Mouse (Mus musculus) MEL (cell line): Measurements from ENCODE around the gene Nubp2. TPM values are rescaled to one million over a fixed set of nuclear protein-coding genes. Genes with fewer than 3 reads are reported as not detected.

Experiments used
- DNase-seq: peaks from one replicate; pipeline ENCODE4 v3.0.0; 2011; ENCODE audit warnings: low read depth, low spot score
- H3K27ac ChIP-seq: 2 replicates; pipeline ENCODE4 v1.5.1; 2012; ENCODE audit warnings: low read depth, mild to moderate bottlenecking, control low read depth, low read length, moderate library complexity; ENCODE audit not compliant: control insufficient read depth
- H3K27me3 ChIP-seq, 2 experiments: fragments of 150-350 bp in 1 of 2; sonication (generic) in 1 of 2; 2 replicates each; pipeline ENCODE4 v1.6.1; 2012; ENCODE audit warnings: low read length in 2 of 2, mild to moderate bottlenecking in 2 of 2, improper control_type of control experiment in 1 of 2, moderate library complexity in 1 of 2; ENCODE audit not compliant: insufficient read depth in 2 of 2, control insufficient read depth in 1 of 2
- H3K36me3 ChIP-seq, 2 experiments: 2 replicates each; pipeline ENCODE4 v1.6.1; 2012 to 2014; ENCODE audit warnings: low read length in 2 of 2, improper control_type of control experiment in 1 of 2, inconsistent platforms in 1 of 2, mild to moderate bottlenecking in 1 of 2; ENCODE audit not compliant: insufficient read depth in 2 of 2, control insufficient read depth in 1 of 2
- H3K4me1 ChIP-seq, 2 experiments: fragments of 150-350 bp in 1 of 2; sonication (generic) in 1 of 2; 2 replicates each; pipeline ENCODE4 v1.6.1; 2012; ENCODE audit warnings: low read length in 2 of 2, improper control_type of control experiment in 1 of 2, mild to moderate bottlenecking in 1 of 2; ENCODE audit not compliant: insufficient read depth in 2 of 2, control insufficient read depth in 1 of 2
- H3K4me3 ChIP-seq, 2 experiments: fragments of 150-350 bp in 1 of 2; sonication (generic) in 1 of 2; 2 replicates each; pipeline ENCODE4 v1.5.1; 2012; ENCODE audit warnings: low read depth in 2 of 2, low read length in 2 of 2, mild to moderate bottlenecking in 2 of 2, moderate library complexity in 2 of 2, control low read depth in 1 of 2, improper control_type of control experiment in 1 of 2; ENCODE audit not compliant: control insufficient read depth in 1 of 2, insufficient read depth in 1 of 2
- H3K79me2 ChIP-seq: 2 replicates; pipeline ENCODE4 v1.6.1; 2012; ENCODE audit warnings: mild to moderate bottlenecking, low read length, moderate library complexity; ENCODE audit not compliant: control insufficient read depth, poor library complexity, insufficient read depth
- H3K9ac ChIP-seq: 2 replicates; pipeline ENCODE4 v1.6.1; 2012; ENCODE audit warnings: low read depth, mild to moderate bottlenecking, control low read depth, low read length, moderate library complexity; ENCODE audit not compliant: control insufficient read depth, poor library complexity, severe bottlenecking
- H3K9me3 ChIP-seq: fragments of 150-350 bp; sonication (generic); replicated peaks from 2 replicates; pipeline ENCODE4 v1.6.1; 2012; ENCODE audit warnings: mild to moderate bottlenecking, low read length, improper control_type of control experiment, moderate library complexity; ENCODE audit not compliant: insufficient read depth
- CHD1 ChIP-seq: IDR thresholded peaks from 2 replicates; pipeline ENCODE4 v1.6.1; 2012; ENCODE audit warnings: low read depth, mild to moderate bottlenecking, inconsistent platforms, low read length, improper control_type of control experiment
- CHD2 ChIP-seq: IDR thresholded peaks from 2 replicates; pipeline ENCODE4 v1.6.1; 2011; ENCODE audit warnings: low read length, improper control_type of control experiment
- CTCF ChIP-seq, 3 experiments: IDR thresholded peaks in 2 of 3; conservative IDR thresholded peaks in 1 of 3; 2 replicates each; pipeline ENCODE4 v1.5.1; 2011 to 2012; ENCODE audit warnings: low read length in 3 of 3, low read depth in 2 of 3, mild to moderate bottlenecking in 2 of 3, improper control_type of control experiment in 1 of 3, inconsistent platforms in 1 of 3, mixed read lengths in 1 of 3, moderate library complexity in 1 of 3; ENCODE audit not compliant: control insufficient read depth in 1 of 3, insufficient read depth in 1 of 3, poor library complexity in 1 of 3, severe bottlenecking in 1 of 3
- ETS1 ChIP-seq: IDR thresholded peaks from 2 replicates; pipeline ENCODE4 v1.6.1; 2012; ENCODE audit warnings: low read depth, mild to moderate bottlenecking, inconsistent platforms, low read length, improper control_type of control experiment, moderate library complexity
- GATA1 ChIP-seq: IDR thresholded peaks from 2 replicates; pipeline ENCODE4 v1.6.1; 2011; ENCODE audit warnings: low read depth, low read length, improper control_type of control experiment
- HCFC1 ChIP-seq: IDR thresholded peaks from 2 replicates; pipeline ENCODE4 v1.6.1; 2012; ENCODE audit warnings: low read depth, mild to moderate bottlenecking, inconsistent platforms, low read length, improper control_type of control experiment, moderate library complexity
- KAT2A ChIP-seq: conservative IDR thresholded peaks from 2 replicates; pipeline ENCODE4 v1.6.1; 2012; ENCODE audit warnings: low read depth, low read length, improper control_type of control experiment, inconsistent platforms
- MAFK ChIP-seq: IDR thresholded peaks from 2 replicates; pipeline ENCODE4 v1.6.1; 2011; ENCODE audit warnings: low read depth, mild to moderate bottlenecking, low read length, improper control_type of control experiment, borderline replicate concordance
- MAZ ChIP-seq: IDR thresholded peaks from 2 replicates; pipeline ENCODE4 v1.6.1; 2012; ENCODE audit warnings: low read depth, mild to moderate bottlenecking, inconsistent platforms, low read length, improper control_type of control experiment
- MYC ChIP-seq: IDR thresholded peaks from 2 replicates; pipeline ENCODE4 v1.6.1; 2011; ENCODE audit warnings: low read depth, mild to moderate bottlenecking, low read length, improper control_type of control experiment, moderate library complexity
- NRF1 ChIP-seq: IDR thresholded peaks from 2 replicates; pipeline ENCODE4 v1.6.1; 2014; ENCODE audit warnings: low read depth, mild to moderate bottlenecking, inconsistent platforms, low read length, improper control_type of control experiment, moderate library complexity; ENCODE audit not compliant: poor library complexity, insufficient read depth, severe bottlenecking
- POLR2AphosphoS5 ChIP-seq: IDR thresholded peaks from 2 replicates; pipeline ENCODE4 v1.6.1; 2012; ENCODE audit warnings: low read depth, borderline replicate concordance, mild to moderate bottlenecking, inconsistent platforms, low read length, moderate library complexity, mixed read lengths
- RAD21 ChIP-seq: IDR thresholded peaks from 2 replicates; pipeline ENCODE4 v1.6.1; 2011; ENCODE audit warnings: mild to moderate bottlenecking, low read depth, low read length, improper control_type of control experiment
- RCOR1 ChIP-seq: IDR thresholded peaks from 2 replicates; pipeline ENCODE4 v1.6.1; 2012; ENCODE audit warnings: low read depth, mild to moderate bottlenecking, inconsistent platforms, low read length, improper control_type of control experiment
- SMC3 ChIP-seq: IDR thresholded peaks from 2 replicates; pipeline ENCODE4 v1.6.1; 2011; ENCODE audit warnings: low read depth, low read length, improper control_type of control experiment
- TAL1 ChIP-seq: IDR thresholded peaks from 2 replicates; pipeline ENCODE4 v1.6.1; 2012; ENCODE audit warnings: mild to moderate bottlenecking, inconsistent platforms, low read length, moderate library complexity, mixed read lengths
- UBTF ChIP-seq: IDR thresholded peaks from 2 replicates; pipeline ENCODE4 v1.6.1; 2012; ENCODE audit warnings: low read depth, mild to moderate bottlenecking, inconsistent platforms, low read length, improper control_type of control experiment, moderate library complexity, borderline replicate concordance; ENCODE audit not compliant: insufficient read depth
- USF2 ChIP-seq, 2 experiments: IDR thresholded peaks; 2 replicates each; pipeline ENCODE4 v1.6.1; 2011 to 2012; ENCODE audit warnings: improper control_type of control experiment in 2 of 2, low read length in 2 of 2, borderline replicate concordance in 1 of 2, inconsistent platforms in 1 of 2, low read depth in 1 of 2, mild to moderate bottlenecking in 1 of 2; ENCODE audit not compliant: insufficient read depth in 1 of 2
- ZKSCAN1 ChIP-seq: IDR thresholded peaks from 2 replicates; pipeline ENCODE4 v1.6.1; 2012; ENCODE audit warnings: low read depth, mild to moderate bottlenecking, inconsistent platforms, low read length, improper control_type of control experiment, moderate library complexity
- polyA plus RNA-seq, 2 experiments: library from polyadenylated mRNA; stranded (reverse) in 1 of 2; unstranded in 1 of 2; fragments of >175 nt in 1 of 2; fragments of >200 nt in 1 of 2; gene quantifications; 2 replicates each; pipeline versions ENCODE4 v1.2.1 to v1.2.4; 2012; ENCODE audit warnings: low replicate concordance in 2 of 2, low read depth in 1 of 2; ENCODE audit not compliant: insufficient read length in 2 of 2, insufficient read depth in 1 of 2, missing spikeins in 1 of 2
- total RNA-seq: library from RNA; depleted of rRNA; stranded (reverse); fragments of 300-350 nt; gene quantifications from 2 replicates; pipeline ENCODE4 v1.2.3, GENCODE M21; 2012

The Nubp2 gene
- total and polyA plus RNA-seq, 3 experiments: 141 to 191 TPM; not detected in 1

- H3K4me3 ChIP-seq: no peak overlapping the region
- no peak overlapping the region for H3K27ac ChIP-seq
- H3K9me3 ChIP-seq: no peaks in the 10 kb centered on the region
- H3K36me3 ChIP-seq: no peaks in the 10 kb centered on the region
- no peak for DNase-seq
- H3K4me1 ChIP-seq: no peaks in the 10 kb centered on the region
- H3K9ac ChIP-seq: no peak overlapping the region
- H3K79me2 ChIP-seq: no peaks in the 10 kb centered on the region
- TF ChIP-seq KAT2A: no peak
- TF ChIP-seq ZKSCAN1: no peak
- TF ChIP-seq GATA1: no peak
- TF ChIP-seq ETS1: no peak
- TF ChIP-seq RAD21: no peak
- TF ChIP-seq CTCF (IDR thresholded peaks at IDR 0.05 in 2 of 3, conservative IDR thresholded peaks at IDR 0.05 in 1 of 3; ENCODE audit: control insufficient read depth in 1 of 3, insufficient read depth in 1 of 3, low read depth in 2 of 3, low read length in 3 of 3, poor library complexity in 1 of 3, severe bottlenecking in 1 of 3): no peak
- TF ChIP-seq UBTF: no peak
- TF ChIP-seq CHD1: no peak
- no peak for TF ChIP-seq USF2 (IDR thresholded peaks at IDR 0.05; ENCODE audit: borderline replicate concordance in 1 of 2, insufficient read depth in 1 of 2, low read depth in 1 of 2, low read length in 2 of 2)
- no peak for TF ChIP-seq MAZ
- no peak for TF ChIP-seq HCFC1
- TF ChIP-seq RCOR1: no peak
- TF ChIP-seq MAFK: no peak
- no peak for TF ChIP-seq MYC
- TF ChIP-seq, all 39 proteins: peak for 0
- H3K27me3 ChIP-seq: peaks cover 1 to 2% of the 10 kb centered on the region in 2 experiments; a peak in 3 of 4 replicates
These were observed 12.3 kb downstream of the Nubp2 start for GRCm38 (mm10) chr17:24873695-24874404.

GRCm38 (mm10) chr17:24867914-24868313, 18.2 kb downstream of the Nubp2 start:
- Histone ChIP-seq H3K4me1 (no peaks in the 10 kb centered on the region), H3K9me3 (no peaks in the 10 kb centered on the region), H3K27ac (no peak overlapping the region), H3K9ac (no peak overlapping the region), H3K79me2 (no peaks in the 10 kb centered on the region), H3K27me3 (peaks cover 0 to 1% of the 10 kb centered on the region in 2 experiments; a peak in 1 of 4 replicates), H3K36me3 (no peaks in the 10 kb centered on the region), H3K4me3 (no peak overlapping the region)
- no peak for DNase-seq
- TF ChIP-seq USF2 (IDR thresholded peaks at IDR 0.05; ENCODE audit: borderline replicate concordance in 1 of 2, insufficient read depth in 1 of 2, low read depth in 1 of 2, low read length in 2 of 2) (no peak), POLR2AphosphoS5 (no peak), SMC3 (no peak), GATA1 (no peak), MAFK (no peak), CHD2 (no peak), TAL1 (no peak), NRF1 (no peak)
